Mouse (Mus musculus): ENCODE results near the gene Wdr72. TPM values are rescaled to one million over a fixed set of nuclear protein-coding genes. Genes with fewer than 3 reads are reported as not detected.

Gene Wdr72
- total RNA-seq, 2 experiments from 2014 or later, result not detected

DNA sequence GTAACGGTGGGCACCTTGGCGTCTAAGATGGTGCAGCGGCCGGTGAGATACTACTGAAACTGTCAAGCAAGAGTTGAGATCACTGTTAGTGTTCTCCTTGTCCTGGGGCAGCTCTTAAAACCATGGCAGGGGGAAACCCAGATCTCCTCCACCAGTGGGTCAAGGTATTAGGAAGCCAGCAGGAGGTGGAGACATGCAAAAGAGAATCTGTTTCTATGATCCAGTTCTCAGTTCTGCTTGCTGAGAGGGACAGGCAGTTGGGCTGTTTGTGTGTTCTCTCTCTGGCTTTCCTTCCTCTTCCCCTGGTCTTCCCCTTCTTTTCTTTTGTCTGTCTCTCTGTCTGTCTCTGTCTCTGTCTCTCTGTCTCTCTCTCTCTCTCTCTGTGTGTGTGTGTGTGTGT is 35.0 kb downstream of the Wdr72 start:
- DNase-seq (ENCODE audit: low spot score in 2 of 2), result no peak
- no peak overlapping the region for H3K4me3 ChIP-seq
- no peak overlapping the region for H3K27ac ChIP-seq
- TF ChIP-seq CTCF (conservative IDR thresholded peaks at IDR 0.05), result no peak

DNA sequence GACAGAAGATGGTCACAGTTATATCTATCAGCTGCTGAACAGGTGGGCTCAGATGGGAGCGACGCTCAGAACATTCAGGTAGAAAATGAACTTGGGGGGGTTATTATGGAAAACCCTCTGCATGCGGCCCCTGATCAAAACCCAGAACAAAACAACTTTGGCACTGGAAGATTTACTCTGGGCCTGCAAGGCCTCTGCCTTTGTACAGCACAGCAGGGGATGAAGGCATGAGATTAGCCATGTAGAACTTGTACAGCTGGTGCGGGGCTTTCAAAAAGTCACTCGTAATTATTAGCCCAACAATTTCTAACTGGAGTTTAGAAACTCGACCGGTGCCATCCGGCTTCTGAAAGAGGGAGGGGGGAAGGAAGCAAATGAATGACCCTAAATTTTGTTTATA is 38.1 kb downstream of the Wdr72 start:
- no peak overlapping the region for H3K27ac ChIP-seq
- TF ChIP-seq CTCF (conservative IDR thresholded peaks at IDR 0.05), result no peak
- DNase-seq (ENCODE audit: low spot score in 2 of 2), result no peak
- H3K4me3 ChIP-seq, result no peak overlapping the region

DNA sequence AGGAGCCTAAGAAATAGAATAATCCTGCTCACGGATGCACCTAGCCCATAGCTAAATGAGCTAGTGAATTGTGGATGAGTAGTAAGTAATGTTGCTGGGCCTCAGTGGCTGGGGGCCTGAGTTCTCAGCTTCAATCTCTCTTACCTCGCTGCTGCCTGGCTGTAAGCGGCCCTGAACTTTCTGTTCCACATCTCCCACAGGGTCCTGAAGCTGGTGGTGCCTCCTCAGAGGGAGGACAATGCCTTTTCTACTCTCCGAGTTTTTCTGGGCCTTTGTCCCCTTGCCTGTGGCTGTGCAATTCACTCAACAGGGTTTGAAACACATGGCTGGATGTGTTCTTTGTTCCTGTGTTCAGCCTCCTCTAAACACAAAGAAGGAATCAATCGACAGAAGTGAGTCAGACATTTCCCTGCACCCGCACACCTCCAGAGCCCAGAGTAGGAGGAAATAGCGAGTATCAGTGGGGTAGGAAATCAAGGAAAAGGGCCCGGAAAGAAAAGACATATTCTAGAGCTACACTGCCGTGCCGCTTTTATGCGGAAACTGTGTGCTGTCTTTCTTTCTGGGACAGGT is 50.3 kb downstream of the Wdr72 start:
- Histone ChIP-seq H3K27ac (no peak overlapping the region), H3K4me3 (no peak overlapping the region)
- no peak for TF ChIP-seq CTCF (conservative IDR thresholded peaks at IDR 0.05)

DNA sequence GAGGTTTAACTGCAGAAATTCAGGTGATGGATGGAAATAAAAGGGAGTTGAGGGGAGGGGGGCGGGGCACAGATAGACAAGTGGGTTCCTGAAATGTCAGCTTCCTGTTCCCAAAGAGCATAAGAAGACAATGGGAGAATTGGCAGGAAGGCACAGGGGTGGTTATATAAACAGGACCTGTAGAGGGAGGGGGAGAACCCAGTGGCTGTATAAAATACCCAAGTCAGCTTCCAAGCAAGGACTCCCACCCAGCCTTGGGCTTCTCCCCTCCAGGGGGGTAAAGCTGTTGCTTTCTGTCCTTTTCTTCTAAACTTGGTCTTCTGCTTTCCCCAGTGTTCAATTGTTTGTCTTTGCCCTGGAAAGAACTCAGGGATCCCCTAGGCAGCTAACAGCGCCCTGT is 55.5 kb downstream of the Wdr72 start:
- DNase-seq (ENCODE audit: low spot score in 2 of 2), result no peak
- TF ChIP-seq CTCF (conservative IDR thresholded peaks at IDR 0.05), result no peak
- Histone ChIP-seq H3K4me3 (no peak overlapping the region), H3K27ac (no peak overlapping the region)

More for the DNA sequence above, 50.3 kb downstream of the Wdr72 start:
- no peak for DNase-seq (ENCODE audit: low spot score in 2 of 2)

DNA sequence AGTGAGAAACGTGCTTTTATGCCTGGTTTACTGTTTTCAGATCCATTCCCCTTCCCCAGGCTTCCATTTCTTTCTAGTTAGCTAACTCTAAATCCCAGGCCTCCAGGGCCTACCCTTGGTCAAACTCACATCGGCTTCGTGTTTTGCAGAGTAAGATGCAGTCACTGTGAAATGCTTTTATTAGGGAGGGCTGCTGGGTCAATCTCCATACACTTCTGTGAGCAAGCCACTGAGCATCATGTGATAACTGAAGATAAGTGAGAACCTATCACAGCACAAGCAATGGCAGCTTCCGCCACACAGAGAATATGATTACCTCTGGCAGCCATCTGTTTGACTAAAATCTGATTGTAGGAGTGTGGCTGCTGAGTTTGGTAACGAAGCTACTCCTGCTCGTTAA is 59.7 kb downstream of the Wdr72 start:
- TF ChIP-seq CTCF (conservative IDR thresholded peaks at IDR 0.05), result no peak
- H3K4me3 ChIP-seq, result no peak overlapping the region
- no peak for DNase-seq (ENCODE audit: low spot score in 2 of 2)
- no peak overlapping the region for H3K27ac ChIP-seq

DNA sequence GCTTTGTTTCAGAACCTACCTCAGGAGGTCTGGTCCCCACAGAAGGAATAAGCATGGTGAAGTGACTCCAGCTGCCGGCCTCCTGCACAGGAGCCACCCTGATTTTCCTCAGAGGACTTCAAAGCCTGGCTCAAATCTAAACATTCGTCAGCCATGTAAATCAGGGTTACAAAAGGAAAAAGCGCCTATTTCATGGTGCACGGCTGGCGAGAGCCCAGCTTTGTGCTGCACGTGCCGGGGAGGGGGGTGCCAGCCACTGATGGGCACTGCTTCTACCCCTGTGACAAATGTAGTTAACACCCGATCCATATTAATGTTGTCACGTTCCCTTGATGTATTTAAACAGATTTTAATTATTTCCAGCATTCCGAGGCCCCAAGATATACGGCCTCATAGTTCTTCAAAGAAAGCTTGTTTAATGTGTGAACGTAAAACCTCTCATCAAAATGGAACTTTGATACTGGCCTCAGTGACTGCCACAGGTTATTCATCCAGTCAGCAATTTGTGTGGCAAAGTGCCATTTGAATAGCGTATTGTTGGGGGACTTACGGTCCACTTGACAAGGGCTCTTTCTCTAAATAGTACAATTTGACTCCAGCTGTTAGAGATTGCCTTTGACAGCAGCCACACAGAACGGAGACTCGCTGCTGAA is 76.7 kb downstream of the Wdr72 start:
- peak overlapping the region; percentile 17; the same call in 1 of the 2 replicates for H3K4me3 ChIP-seq
- TF ChIP-seq CTCF (conservative IDR thresholded peaks at IDR 0.05), result no peak
- H3K27ac ChIP-seq, result no peak overlapping the region
- no peak for DNase-seq (ENCODE audit: low spot score in 2 of 2)

DNA sequence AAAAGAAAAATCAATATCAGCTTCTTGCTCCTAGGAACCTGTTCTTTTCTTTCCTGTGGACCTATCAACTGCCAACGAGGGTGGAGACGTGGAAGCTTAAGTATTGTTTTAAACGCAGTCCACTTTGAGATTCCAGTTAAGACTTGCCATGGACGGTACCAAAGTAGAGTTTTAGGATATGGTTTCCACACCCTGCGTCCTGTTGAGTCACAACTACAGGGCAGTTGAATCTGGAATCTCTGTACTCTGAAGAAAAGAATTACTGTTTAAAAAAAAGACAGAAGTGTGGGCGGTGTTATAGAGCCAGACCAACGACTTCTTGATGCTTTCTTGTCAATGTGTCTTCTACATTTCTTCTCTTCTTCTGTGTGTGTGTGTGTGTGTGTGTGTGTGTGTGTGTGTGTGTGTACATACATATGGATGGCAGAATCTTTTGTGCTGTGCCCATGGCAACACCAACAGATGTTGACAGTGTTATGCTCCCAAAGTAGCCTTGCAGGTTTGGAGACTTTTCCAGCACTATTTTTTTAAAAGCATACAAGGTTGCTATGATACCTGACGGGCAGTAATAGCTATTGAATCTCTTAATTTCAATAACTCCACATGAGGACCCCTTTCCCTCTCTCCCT is 77.4 kb downstream of the Wdr72 start:
- no peak for TF ChIP-seq CTCF (conservative IDR thresholded peaks at IDR 0.05)
- H3K4me3 ChIP-seq, result no peak overlapping the region
- no peak for DNase-seq (ENCODE audit: low spot score in 2 of 2)
- no peak overlapping the region for H3K27ac ChIP-seq

DNA sequence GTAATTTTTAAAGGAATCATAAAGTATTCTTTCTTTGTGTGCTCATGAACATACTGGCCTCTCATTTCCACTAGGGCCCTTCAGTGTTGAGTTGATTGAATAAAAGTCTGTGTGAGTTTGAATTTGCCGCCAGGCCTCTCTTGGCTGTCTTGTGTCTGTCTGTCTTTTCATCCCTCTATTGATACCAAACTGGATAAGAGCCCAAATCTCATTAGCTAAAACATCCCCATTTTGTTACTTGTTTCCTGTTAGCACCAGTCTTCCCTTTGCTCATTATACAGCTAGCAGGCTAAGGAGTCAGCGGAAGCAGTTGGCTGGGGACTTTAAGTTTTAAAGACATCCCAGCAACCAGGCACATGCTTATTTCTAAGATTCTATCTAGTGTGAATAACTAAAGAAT is 84.7 kb downstream of the Wdr72 start:
- TF ChIP-seq CTCF (conservative IDR thresholded peaks at IDR 0.05), result no peak
- no peak for DNase-seq (ENCODE audit: low spot score in 2 of 2)
- no peak overlapping the region for H3K4me3 ChIP-seq
- no peak overlapping the region for H3K27ac ChIP-seq

DNA sequence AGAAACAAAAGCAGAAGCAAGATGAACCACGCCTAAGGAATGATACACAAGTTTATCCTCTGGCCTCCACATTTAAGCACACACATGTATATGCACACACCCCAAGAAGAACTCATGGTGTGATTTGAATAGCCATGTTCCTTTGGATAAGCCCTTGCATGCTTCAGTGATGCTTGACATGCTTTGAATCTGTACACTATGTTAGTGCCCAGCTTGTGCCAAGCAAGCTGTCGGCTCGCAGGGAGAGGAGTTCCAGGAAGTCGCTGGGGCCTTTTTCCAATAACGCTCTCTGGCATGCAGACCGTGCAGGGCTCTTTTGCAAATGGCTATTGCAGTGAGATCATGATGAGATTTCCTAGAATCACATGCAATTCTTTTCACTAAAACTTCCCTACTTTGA is 118.1 kb downstream of the Wdr72 start:
- H3K27ac ChIP-seq, result no peak overlapping the region
- no peak for DNase-seq (ENCODE audit: low spot score in 2 of 2)
- no peak for TF ChIP-seq CTCF (conservative IDR thresholded peaks at IDR 0.05)
- no peak overlapping the region for H3K4me3 ChIP-seq

DNA sequence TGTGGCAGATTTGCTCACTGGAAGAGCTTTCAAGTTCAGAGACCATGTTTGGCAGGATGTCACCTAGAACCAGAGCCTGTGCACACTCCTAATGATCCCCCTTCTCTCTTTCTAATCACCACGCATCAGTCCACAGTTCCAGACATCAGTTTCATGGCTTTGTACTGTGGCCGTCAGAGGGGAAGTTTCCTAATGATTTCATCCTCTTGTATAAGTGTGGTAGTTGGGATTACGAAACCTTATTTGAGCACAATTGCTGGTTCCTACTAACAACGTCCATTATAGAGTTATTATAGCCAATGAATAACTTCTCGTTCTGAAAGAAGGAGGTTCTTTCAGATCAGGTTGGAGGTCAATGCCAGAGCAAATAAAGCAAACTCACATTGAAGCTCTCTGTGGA is 131.1 kb downstream of the Wdr72 start:
- no peak for TF ChIP-seq CTCF (conservative IDR thresholded peaks at IDR 0.05)
- no peak for DNase-seq (ENCODE audit: low spot score in 2 of 2)
- no peak overlapping the region for H3K27ac ChIP-seq

DNA sequence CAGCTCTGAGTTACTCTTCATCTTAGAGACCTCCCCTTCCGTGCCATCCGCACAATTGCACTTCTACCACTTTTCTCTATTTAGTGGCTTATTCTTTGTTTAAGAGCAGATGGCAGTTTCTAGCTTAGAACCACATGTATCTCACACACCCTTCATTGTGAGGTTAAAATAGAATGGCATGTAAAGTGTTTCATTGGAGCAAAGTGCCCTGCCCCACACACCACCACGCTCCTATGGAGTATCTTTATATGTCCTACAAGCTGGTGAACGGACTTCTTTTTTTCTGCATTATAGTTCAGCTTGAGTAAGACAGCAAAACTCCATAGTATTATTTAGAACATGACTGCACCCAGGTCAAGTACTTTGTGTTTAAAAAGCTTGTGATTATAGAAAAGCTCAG is 137.9 kb downstream of the Wdr72 start:
- TF ChIP-seq CTCF (conservative IDR thresholded peaks at IDR 0.05), result no peak
- no peak for DNase-seq (ENCODE audit: low spot score in 2 of 2)
- Histone ChIP-seq H3K4me3 (no peak overlapping the region), H3K27ac (no peak overlapping the region)

More for the DNA sequence above, 131.1 kb downstream of the Wdr72 start:
- H3K4me3 ChIP-seq, result no peak overlapping the region

DNA sequence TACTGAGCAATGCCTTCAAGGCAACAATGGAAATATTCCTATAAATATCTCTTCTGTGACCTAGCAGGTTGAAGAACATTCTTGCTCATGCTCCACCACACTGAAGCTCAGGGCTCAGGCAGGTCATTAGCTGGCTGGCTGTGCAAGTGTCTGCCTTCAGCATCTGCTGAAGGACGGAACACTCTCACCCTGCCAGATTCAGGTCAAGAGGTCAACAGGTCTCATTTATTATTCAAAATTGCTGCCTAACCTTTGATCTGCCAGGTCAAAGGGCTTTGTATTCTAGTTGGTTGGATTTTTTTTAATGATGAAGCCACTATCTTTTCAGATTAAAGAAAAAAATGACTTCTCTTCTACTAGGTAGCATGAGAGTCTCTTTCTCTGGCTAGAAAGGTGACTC is 139.3 kb downstream of the Wdr72 start:
- no peak for DNase-seq (ENCODE audit: low spot score in 2 of 2)
- TF ChIP-seq CTCF (conservative IDR thresholded peaks at IDR 0.05), result no peak
- Histone ChIP-seq H3K27ac (no peak overlapping the region), H3K4me3 (no peak overlapping the region)

DNA sequence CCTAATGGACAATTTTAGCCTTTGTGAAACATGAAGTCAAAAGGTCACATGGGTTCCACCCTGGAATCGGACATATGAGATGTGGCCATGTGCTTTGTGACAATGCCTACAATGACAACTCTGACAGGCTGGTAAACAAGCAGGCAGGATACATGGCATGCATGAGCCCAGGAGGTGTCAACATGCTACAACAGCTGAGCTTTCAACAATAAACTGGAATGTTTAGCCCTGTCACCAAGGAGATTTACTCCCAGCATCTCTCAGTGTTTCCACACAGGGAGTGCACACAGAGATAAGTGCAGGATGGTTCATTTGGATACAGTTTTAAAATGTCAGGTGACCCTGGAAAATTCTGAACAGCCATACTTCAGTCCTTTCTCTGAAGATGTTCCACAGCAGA is 140.4 kb downstream of the Wdr72 start:
- H3K4me3 ChIP-seq, result no peak overlapping the region
- no peak overlapping the region for H3K27ac ChIP-seq
- no peak for DNase-seq (ENCODE audit: low spot score in 2 of 2)
- TF ChIP-seq CTCF (conservative IDR thresholded peaks at IDR 0.05), result no peak

DNA sequence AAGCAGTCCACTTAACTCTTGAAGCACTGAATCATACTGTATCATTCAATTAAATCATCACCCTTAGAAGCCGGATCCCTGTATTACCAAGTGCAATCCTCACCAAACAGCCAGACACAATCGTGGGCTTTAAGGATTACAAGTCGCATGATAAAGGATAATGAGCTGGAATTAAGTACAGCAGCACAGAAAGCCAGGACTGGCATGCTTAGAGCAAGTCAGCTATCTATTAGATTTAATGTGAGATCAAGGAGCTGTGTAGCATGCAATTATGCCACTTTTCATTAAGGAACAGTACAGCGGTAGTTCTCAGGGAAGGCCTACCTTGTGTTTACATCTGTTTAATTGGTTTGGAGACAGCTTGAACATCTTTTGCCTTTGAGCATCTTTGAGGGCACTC is 148.2 kb downstream of the Wdr72 start:
- H3K4me3 ChIP-seq, result no peak overlapping the region
- no peak for DNase-seq (ENCODE audit: low spot score in 2 of 2)
- no peak overlapping the region for H3K27ac ChIP-seq
- no peak for TF ChIP-seq CTCF (conservative IDR thresholded peaks at IDR 0.05)

Data from layer of hippocampus, adult 2 months (tissue).